Mouse (Mus musculus) thymus, adult 2 months (tissue): ENCODE results near the gene Rtn4.

ENCODE experiments used
- CTCF ChIP-seq: fragments of 200-500 bp; IDR thresholded peaks from 2 replicates; pipeline ENCODE4 v1.5.1; 2012; ENCODE audit warnings: mild to moderate bottlenecking, control low read depth, low read length, moderate library complexity, borderline replicate concordance; ENCODE audit not compliant: control insufficient read depth, poor library complexity, insufficient read depth; ENCODE audit errors: extremely low read depth
- POLR2A ChIP-seq: fragments of 200-500 bp; IDR thresholded peaks from 2 replicates; pipeline ENCODE4 v1.6.1; 2012; ENCODE audit warnings: mild to moderate bottlenecking, low read length, control low read depth, moderate library complexity; ENCODE audit not compliant: control insufficient read depth, poor library complexity, insufficient read depth; ENCODE audit errors: extremely low read depth

GRCm38 (mm10) chr11:29724213-29724612 lies 31.5 kb downstream of the Rtn4 start:
- TF ChIP-seq POLR2A (no peak), CTCF (no peak)
